Mouse (Mus musculus) ES-CJ7 (cell line): ENCODE measurements at regions not wholly inside any gene's neighbourhood (a gene's known extent, or its start where the extent isn't known, plus 50 kb on each side); places are given as distances from the start of the nearest gene placed in this dataset.

Source experiments
- DNase-seq: peaks from one replicate; pipeline ENCODE4 v3.0.0; 2011; ENCODE audit warnings: low read depth, low spot score

DNA sequence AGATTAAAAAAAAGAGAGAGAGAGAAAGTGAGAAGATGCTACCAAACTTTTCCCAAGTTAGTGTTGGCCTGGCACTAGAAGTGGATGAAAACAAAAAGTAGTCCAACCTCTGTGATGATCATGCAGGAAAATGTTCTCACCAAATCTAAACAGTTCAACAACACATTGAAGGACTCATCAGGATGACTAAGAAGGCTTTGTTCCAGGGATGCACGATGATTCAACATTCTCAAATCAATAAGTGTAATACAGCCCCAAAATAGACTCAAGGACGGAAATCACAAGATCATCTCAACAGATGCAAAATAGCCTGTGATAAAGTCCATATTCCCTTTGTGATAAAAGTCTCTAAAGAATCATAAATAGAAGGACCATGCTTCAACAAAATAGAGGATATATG, 106.3 kb downstream of the Cysltr2 start:
- no peak for DNase-seq

DNA sequence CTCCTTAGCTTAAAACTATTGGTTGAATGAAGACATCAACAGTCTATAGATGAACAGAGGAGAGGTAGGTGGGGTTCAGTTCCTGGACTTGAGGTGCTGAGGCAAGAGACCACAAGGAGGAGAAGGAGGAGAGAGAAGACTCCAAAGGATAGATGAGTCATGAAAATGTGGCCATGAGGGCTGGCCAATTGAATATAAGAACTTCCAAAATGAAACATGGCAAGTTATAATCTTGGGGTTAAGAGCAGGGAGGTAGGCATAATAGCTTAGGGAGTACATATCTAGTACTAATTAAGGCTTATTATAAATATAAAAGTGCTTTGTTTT, 109.9 kb downstream of the Cysltr2 start:
- no peak for DNase-seq

DNA sequence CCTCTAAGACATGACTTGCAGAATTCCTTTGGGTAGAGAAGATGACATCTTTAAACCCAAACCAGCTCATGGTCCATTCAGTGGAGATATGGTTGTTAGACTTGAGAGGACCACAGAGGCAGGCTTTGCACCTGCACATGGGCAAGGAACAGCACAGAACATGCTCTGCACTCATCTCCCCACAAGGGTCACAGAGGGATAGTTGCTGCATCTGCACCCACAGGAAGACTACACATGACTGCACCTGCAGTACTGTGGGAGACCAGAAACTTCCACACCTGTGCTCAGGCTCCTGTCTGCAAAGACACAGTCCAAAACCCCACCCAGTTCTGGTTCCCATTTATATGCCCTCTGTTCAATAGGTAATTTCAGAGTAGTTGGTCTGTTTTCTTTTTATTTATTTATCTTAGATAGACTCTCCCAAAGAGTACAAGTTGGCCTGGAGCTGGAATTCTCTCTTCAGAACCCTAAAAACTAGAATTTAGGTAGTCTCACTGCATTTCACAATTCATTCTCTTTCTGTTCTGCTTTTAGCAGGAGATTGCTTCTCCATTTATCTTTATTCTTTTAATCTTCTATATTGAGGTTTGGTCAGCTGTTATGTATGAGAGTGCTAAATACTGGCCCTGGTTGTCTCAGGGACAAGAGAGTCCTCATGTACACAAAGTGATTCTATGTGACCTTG, 110.4 kb downstream of the Cysltr2 start:
- DNase-seq: no peak

DNA sequence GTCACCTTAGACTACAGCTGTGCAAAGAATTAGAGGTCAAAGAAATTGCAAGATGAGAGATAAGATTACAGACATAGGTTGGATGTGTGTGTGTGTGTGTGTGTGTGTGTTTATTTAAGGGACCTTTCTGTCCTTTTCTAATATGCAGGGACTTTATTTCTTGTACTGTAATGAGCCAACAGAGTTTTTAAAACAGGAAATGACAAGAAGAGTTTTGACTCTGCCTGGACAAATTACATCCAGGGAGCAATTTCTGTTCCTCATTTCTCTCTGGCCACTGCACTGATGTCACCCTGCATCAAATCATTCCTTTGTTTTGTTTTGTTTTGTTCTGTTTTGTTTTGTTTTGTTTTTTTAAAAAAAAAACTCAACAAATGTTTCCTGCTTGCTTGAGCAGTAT, 115.3 kb downstream of the Cysltr2 start:
- no peak for DNase-seq

DNA sequence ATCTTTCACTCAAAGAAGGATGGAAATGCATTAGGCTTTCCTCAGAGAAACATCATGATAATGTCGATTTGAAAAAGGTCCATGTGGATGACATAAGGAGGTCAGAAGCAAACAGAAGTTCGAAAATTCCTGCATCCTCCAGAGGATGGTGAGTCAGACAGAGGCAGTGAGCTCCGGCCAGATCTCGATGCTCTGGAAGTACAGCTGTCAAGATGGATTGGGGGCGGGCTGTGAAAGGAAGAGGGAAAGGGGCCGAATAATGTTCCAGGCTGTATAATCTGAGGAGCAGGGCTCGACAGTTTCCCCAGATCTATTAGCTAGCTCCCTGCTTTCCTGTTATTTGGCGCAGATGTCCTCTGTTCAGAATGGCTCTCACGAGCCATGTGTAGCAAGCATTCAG, 116.6 kb downstream of the Cysltr2 start:
- DNase-seq: no peak

DNA sequence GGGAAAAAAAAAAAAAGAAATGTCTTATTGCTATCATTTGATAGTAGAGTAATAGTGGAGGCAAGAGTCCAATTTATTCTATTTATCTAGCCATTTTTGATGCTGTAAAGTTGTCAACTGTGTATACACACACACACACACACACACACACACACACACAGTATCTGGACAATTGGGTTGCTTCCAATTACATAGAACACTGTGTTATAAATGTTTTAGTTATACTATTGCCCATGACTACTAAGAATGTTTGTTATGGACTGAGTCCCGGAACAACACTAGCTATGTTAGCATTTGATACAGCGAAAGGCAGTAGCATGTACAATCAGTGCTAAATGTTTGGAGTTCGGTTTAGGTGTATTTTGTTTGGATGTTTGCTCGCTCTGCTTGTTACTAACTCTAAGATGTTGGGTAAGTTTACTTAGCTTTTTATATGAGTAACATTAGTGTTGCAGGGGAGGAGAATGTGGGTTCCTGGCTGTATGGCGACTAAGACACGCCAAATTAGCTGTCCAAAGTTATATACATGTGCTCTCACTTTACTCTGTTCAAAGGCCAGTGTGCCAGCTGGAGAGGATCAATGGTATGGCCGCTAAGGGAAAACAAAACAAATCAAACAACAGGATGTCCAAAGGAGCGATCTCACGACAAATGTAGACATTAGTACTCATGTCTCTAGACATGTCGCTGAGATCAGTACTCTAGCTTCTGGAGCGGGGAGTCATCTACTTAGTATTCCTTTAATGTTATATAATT, 147.6 kb downstream of the Cysltr2 start:
- DNase-seq: no peak

DNA sequence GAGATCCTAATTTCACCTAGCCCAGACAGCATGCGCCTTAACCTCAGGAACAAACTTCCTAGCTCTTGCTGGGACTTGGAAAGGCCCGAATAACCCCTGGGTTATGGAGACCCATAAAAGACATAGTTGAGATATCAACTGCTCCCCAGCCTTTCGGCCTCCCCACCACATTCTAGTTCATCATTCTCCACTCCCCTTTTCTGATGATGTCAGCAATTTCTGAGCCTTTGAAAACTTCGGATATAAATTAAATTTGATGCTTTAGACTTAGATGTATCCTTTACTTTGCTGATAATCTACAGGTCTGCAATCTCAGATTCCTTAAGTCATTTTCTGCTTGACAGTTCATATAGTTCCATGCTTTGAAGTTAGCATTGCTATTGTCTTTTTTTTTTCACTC, 149.3 kb downstream of the Cysltr2 start:
- DNase-seq: no peak

DNA sequence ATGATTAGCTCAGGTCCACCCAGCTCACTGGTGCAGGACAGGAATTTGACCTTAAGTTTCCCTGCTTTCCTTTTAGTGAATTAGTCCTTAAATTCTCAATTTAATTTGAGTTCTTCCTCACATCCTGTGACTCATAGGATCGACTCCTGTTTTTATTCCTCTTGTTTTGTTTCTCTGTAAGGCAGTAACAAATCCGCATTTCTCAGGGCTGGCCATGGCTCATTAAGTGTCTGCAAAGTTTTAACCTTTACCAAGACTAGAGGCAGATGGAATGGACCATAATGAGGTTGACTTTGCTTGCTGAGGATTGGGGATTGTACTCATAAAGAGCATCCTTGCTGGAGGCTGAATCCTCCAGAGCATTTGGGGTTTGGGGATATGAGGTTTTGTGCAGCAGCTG, 156.6 kb downstream of the Cysltr2 start:
- no peak for DNase-seq

DNA sequence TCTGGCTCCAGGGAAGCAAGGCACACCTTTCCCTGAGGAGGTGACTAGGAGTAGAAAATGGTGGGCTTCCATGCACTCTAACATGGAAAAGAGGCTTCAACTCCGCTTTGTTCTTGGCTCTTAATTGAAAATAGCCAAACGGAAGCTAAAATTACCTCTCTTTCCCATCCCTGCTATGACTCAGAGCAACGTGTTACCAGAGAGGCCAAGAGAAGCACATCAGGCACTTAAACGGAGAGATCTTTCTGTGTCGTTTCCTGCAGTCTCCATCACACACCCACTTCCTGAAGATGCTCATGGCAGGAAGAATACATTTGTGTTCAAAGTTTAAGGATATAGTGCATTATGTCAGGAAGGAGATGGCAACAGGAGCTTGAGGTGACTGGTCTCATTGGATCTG, 159.3 kb downstream of the Cysltr2 start:
- DNase-seq: no peak

DNA sequence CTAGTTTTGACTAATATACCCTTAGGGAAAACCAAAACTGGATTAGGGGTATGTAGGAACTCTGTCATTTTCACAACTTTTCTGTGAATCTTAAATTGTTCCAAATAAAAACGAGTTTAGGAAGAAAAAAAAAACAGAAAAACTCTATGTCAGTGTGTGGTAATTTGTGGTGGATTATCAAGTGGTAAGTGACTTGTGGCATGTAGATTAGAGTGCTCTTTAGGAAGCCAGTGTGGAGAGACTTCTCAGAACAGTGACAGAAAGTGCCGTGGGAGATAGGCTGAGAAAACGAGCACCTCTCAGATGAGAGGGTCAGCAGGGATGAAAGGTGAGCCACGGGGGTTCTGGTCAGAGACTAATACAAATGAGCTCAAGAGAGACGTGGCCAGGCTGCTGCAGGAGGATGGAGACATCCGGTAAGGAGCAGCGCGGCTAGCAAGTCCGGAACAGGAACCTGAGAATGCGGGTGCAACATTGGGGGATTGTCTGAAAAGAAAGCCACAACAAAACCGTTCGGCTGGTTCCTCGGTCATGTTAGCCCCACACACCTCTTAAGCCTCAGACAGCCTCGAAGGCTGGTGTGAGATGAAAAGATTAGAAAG, 161.3 kb downstream of the Cysltr2 start:
- no peak for DNase-seq

DNA sequence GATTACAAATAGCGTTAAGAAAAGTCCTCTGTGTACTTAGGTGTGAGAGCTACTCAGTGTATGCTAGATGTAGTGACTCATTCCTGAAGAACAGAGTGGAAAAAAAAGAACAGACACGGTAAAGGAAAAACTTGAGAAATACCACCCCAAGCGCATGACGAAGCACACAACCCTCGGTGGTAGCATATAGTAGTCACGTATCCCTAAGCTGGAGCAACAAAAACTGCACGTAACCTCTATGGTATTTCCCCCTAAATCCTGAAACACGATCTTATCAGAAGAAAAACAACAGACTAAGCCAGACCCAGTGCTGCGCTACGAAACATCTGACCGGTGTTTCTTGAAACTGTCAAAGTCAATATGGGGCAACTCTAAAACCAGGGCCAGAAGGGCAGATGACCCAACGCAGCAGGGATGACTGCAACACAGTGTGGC, 162.0 kb downstream of the Cysltr2 start:
- DNase-seq: no peak

DNA sequence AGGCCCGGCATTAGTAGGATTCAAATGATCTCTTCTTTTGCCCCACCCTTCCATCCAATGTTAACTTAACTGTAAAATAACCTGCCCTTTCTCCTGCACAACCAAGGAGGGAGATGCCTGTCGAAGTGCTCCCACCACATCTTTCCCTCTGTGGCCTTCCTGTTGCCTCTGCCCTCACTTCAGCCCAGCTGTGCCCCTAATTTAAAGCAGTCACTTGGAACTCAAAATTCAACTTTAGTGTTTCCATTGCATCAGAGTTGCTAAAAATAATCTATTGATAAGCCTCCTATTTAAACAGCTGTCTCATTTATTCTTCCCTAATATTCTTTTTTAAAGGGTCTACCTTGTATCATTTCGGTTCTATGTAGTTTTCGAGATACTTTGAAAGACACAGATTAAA, 163.1 kb downstream of the Cysltr2 start:
- no peak for DNase-seq

DNA sequence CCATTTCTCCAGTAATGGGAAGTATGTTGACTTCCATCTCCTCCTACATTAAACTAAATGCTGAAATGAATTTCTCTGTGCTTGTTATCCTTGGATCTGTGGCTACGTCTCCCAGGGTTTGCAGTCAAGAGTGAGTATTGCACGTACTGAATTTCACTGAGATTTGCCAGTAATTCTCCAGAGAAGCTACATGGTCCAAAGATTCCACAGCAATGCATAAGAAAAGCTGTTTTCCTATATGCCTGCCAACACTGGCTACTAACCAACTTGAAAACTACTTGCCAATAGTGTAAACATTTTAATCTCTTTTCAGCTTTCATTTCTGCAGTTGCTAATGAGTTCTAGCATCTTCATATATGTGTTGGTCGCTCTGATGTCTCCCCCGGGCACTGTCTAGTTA, 164.4 kb downstream of the Cysltr2 start:
- DNase-seq: no peak

DNA sequence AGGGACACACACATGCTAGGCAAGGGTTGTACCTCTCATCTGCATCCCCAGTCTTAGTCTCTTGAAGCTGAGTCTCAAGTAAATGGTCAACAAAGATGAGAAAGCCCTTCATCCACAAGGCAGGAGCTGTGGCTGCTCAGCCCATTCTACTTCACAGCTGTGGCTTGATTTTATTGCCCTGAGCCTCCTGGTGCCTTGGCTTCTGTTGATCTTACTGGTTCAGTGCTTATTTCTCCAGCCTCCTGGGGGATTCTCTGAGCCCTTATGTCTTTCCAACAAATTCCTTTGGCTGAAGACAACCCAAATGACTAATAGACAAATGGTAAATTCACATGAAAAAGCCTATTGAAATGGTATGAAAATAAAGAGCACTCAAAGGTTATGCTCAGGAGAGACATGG, 167.3 kb upstream of the Fndc3a start:
- DNase-seq: no peak

DNA sequence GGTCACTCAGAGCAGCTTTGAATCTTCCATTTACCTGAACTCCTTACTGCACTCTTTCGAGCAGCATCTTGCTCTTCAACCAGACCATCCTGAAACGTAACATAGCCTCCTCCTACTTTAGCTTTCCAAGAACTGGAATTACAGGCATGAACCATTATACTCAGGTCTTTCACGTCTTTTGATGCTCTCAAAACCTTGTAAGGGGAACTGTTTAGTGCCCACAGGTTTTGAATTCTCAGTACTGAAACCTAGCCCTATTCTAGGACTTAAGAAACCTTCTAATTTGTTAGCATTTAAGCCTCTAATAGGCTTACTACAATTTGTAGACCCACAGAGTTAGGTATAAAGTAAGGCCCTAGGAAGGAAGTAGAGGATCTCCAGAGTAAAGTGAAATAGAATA, 163.7 kb upstream of the Fndc3a start:
- DNase-seq: no peak

DNA sequence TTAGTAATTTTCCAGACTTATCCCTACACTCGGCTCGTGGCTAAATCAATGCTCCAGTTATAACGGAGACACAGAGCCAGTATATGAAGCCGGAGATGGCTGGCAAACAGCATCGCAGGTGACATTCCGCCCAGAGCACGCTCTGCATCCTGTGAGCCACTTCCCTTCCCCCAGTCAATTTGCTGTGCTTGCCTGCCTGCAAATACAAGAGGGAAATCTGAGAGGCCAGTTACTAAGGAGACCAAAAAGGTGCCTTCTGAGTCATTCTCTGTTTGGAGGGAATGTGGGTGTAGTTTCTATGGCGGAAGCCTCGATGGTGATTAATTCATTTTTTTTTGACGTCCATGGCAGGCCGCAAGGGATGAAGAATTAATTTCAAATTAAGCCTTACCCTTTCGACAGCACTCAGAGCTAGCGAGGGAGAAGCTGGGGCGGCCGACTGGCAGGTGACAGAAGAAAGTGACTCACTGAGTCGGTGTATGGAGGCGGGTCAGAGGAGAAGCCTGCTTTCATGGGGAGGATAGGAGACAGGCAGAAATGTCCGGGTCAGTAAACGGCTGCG, 159.5 kb upstream of the Fndc3a start:
- no peak for DNase-seq

DNA sequence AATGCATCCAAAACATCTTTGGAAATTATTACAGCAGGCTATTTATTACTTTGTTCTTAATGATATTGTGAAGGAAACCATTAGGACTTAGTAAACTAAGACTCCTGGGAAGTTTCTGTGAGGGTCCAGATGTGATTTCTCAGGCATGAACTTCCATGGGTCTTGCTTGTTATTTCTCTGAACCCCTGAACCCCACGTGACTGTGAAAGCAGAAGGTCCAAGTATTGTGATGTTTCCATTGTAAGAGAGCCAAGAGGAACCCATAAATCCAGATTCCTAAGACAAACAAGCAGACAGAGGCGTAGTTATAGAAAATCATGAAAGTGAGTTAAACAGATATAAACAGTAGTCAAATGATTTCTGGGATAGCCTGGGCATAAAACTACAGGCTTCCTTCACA, 157.1 kb upstream of the Fndc3a start:
- no peak for DNase-seq

DNA sequence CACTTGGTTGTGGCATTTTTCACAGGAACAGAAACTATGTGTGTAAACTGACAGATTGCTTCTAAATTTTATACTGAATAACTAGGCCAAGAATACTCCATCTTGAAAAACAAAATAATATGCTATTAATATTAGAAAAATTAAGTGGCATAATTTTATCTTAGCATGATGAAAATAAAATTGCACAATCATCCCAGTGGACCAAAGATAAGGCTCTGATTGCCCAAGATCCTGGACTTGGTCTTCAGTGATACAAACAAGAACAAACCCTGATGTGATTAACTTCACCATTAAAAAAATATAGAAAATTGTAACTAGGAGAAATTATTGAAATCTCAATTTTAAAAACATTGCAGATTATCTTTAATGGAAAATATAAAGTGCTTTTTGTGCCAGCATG, 155.7 kb upstream of the Fndc3a start:
- no peak for DNase-seq

DNA sequence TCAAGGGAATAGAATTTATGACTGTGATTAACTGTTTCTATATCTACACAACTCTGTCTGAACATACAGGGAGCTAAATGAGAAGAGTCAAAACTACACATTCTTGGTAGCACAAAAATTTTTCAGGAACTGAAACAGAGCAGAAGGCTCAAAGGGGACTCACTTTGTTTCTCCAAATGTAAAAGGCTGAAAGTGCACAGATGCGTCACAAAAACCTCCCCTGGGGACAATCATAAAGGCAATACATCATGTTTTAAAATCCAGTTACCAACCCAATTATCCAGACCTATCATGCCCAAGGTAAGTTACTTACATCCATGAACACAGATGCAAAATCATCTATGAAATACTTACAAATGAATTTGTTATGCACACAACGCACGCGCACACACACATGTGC, 155.0 kb upstream of the Fndc3a start:
- no peak for DNase-seq

DNA sequence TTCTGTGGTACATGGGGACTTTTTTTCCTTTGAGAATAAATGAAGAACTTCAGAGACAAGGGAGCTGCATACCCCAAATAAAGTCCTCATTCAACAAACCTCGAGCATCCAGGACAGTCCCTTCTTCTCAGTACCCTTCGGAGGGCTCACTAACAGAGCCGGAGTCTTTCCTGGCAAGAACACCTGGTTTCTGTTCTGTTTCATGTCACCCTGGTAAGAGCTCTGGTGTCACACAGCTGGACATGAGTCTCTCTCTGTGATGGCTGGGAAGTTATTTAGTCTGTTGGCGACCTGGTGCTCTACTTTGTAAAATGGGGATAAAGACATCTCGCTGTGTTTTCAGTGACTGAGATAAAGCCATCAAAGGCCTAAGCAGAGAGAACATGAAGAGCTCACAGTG, 154.3 kb upstream of the Fndc3a start:
- DNase-seq: no peak

DNA sequence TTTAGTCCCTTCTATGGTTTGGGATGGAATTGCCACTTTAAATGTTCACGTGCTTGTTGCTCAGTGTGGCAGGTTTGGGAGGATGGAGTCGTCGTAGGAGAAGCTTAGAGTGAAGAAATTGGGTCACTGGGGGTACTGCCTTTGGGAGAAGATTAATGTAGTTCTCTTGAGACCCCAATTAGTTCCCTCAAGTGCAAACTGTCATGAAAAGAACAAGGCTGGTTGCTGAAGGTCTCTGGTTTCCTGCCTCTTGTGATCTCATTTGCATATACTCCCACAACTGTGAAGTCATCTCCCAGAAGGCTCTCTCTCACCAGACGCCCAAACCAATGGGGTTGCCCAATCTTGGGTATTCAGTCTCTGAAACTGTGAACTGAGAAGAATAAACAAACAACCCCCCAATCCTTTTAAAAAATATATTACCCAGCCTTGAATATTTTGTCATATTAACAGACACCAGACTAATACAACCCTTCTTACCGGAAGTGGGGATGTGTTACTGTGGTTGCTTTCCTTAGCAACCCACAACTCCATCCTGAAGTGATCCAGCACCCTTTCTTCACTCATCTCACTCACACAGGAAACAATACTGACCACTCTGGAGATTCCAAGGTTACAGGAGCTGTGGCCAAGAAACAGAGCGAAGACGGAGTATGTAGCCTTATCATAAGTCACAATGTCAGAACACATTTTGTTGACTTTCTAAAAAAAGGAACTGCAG, 153.2 kb upstream of the Fndc3a start:
- DNase-seq: no peak

DNA sequence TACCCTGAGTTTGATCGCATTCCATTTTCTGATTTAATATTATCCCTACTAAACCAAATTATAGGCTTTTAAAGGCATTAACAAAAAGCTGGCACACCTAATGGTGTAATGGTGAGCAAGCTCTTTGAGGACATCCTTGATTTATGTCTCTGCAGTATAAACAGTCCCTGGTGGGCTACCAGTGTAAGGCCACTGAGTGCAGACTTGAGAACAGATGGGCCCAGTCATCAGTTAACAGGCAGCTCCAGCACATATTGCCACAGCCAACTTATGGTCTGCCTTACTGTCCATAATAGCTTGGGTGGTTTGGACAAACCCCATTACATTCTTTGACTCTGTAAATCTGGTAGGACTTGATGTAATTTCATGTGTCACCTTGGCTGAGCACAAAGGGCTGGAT, 144.4 kb upstream of the Fndc3a start:
- DNase-seq: no peak
